In genomic region chr6:143498764-143499163, GRCm38 (mm10) we compare ENCODE assay signal across 12 mouse cellular contexts.
A peak's percentile ranks its signal among the peaks of the same experiment; 100 is the strongest.
DNase-seq lines count a peak whose midpoint lies in the region; ATAC-seq lines count a peak whose summit lies in the region.
"Had no signal": no experiment of that assay in that cellular context is flagged by ENCODE, and none has a peak within 500 bp of the region (broad histone marks: within the 10 kb centered on the region; RNA-seq: fewer than 3 reads in every experiment).

No protein-coding gene starts in this region.

- H3K4me2 ChIP-seq in heart, embryonic 12.5 days: peak overlapping the region; percentile 16; the same call in 1 of the 2 replicates
- H3K4me2 ChIP-seq in midbrain, embryonic 16.5 days (ENCODE audit: low read length): 0 out of 2 replicates have a peak overlapping the region, but pooled peaks have one; percentile 0
- H3K4me2 ChIP-seq in midbrain, embryonic 11.5 days: no peak overlapping the region
- peak overlapping the region; percentile 38 for H3K4me2 ChIP-seq in neural tube, embryonic 15.5 days

- H3K9me3 ChIP-seq in heart, embryonic 12.5 days (replicated peaks): no peaks in the 10 kb centered on the region
- H3K9me3 ChIP-seq in midbrain, embryonic 16.5 days (replicated peaks; ENCODE audit: control insufficient read depth, low read length, poor library complexity, severe bottlenecking): no peaks in the 10 kb centered on the region
- H3K9me3 ChIP-seq in midbrain, embryonic 11.5 days (ENCODE audit: control insufficient read depth, low read length): no peaks in the 10 kb centered on the region
- H3K9me3 ChIP-seq in neural tube, embryonic 15.5 days (replicated peaks): no peaks in the 10 kb centered on the region

- H3K4me3 ChIP-seq in heart, embryonic 12.5 days: no peak overlapping the region
- H3K4me3 ChIP-seq in midbrain, embryonic 16.5 days (ENCODE audit: low read depth, low read length): no peak overlapping the region
- no peak overlapping the region for H3K4me3 ChIP-seq in midbrain, embryonic 11.5 days (ENCODE audit: low read depth, low read length)
- H3K4me3 ChIP-seq in neural tube, embryonic 15.5 days (replicated peaks): no peak overlapping the region
- H3K4me3 ChIP-seq: heart, adult 2 months; myocyte had no signal

- WGBS in heart, embryonic 12.5 days: 68% methylated on average over 14 of the region's 14 CpGs
- WGBS in midbrain, embryonic 16.5 days: 66% methylated on average over 14 of the region's 14 CpGs
- WGBS in midbrain, embryonic 11.5 days: 87% methylated on average over 14 of the region's 14 CpGs
- 44% methylated on average over 14 of the region's 14 CpGs for WGBS in neural tube, embryonic 15.5 days

- no peak for ATAC-seq in heart, embryonic 12.5 days (ENCODE audit: insufficient number of reproducible peaks, low FRiP score)
- ATAC-seq in midbrain, embryonic 16.5 days: no peak
- ATAC-seq in midbrain, embryonic 11.5 days (ENCODE audit: low FRiP score): no peak
- peak; percentile 41; the same call in 1 of the 2 replicates for ATAC-seq in neural tube, embryonic 15.5 days (ENCODE audit: low FRiP score)
- ATAC-seq: inflammation-experienced regulatory T-cells, adult 6 months had no signal

- H3K4me1 ChIP-seq in heart, embryonic 12.5 days (replicated peaks): peaks cover 8% of the 10 kb centered on the region
- H3K4me1 ChIP-seq in midbrain, embryonic 16.5 days (ENCODE audit: control insufficient read depth, insufficient read depth, low read length): no peaks in the 10 kb centered on the region
- H3K4me1 ChIP-seq in midbrain, embryonic 11.5 days (ENCODE audit: control insufficient read depth, insufficient read depth, low read length): no peaks in the 10 kb centered on the region
- H3K4me1 ChIP-seq in neural tube, embryonic 15.5 days: peaks cover 17% of the 10 kb centered on the region

- no peaks in the 10 kb centered on the region for H3K36me3 ChIP-seq in heart, embryonic 12.5 days
- H3K36me3 ChIP-seq in midbrain, embryonic 16.5 days (ENCODE audit: control insufficient read depth, insufficient read depth, low read length): no peaks in the 10 kb centered on the region
- H3K36me3 ChIP-seq in midbrain, embryonic 11.5 days (ENCODE audit: control insufficient read depth, insufficient read depth, low read length): no peaks in the 10 kb centered on the region
- no peaks in the 10 kb centered on the region for H3K36me3 ChIP-seq in neural tube, embryonic 15.5 days

- no peak overlapping the region for H3K27ac ChIP-seq in heart, embryonic 12.5 days (ENCODE audit: poor library complexity, severe bottlenecking)
- H3K27ac ChIP-seq in midbrain, embryonic 16.5 days (ENCODE audit: low read length): no peak overlapping the region
- H3K27ac ChIP-seq in midbrain, embryonic 11.5 days (ENCODE audit: low read depth, low read length): no peak overlapping the region
- H3K27ac ChIP-seq in neural tube, embryonic 15.5 days (replicated peaks): no peak overlapping the region
- H3K27ac ChIP-seq: heart, adult 2 months had no signal

- no peaks in the 10 kb centered on the region for H3K27me3 ChIP-seq in heart, embryonic 12.5 days (replicated peaks)
- H3K27me3 ChIP-seq in midbrain, embryonic 16.5 days (ENCODE audit: control insufficient read depth, insufficient read depth, low read depth, low read length): no peaks in the 10 kb centered on the region
- no peaks in the 10 kb centered on the region for H3K27me3 ChIP-seq in midbrain, embryonic 11.5 days (ENCODE audit: control insufficient read depth, insufficient read depth, low read length)
- H3K27me3 ChIP-seq in neural tube, embryonic 15.5 days (replicated peaks): no peaks in the 10 kb centered on the region

- no peak overlapping the region for H3K9ac ChIP-seq in heart, embryonic 12.5 days
- H3K9ac ChIP-seq in midbrain, embryonic 16.5 days (ENCODE audit: low read depth, low read length): no peak overlapping the region
- H3K9ac ChIP-seq in midbrain, embryonic 11.5 days (ENCODE audit: low read length): no peak overlapping the region
- H3K9ac ChIP-seq in neural tube, embryonic 15.5 days (replicated peaks): no peak overlapping the region

- no peak for DNase-seq in heart, postnatal 10 days
- DNase-seq in midbrain, embryonic 11.5 days (ENCODE audit: low spot score, missing footprints): no peak
- DNase-seq in forelimb bud, embryonic 11.5 days (ENCODE audit: low read depth, low spot score): peak; percentile 46
- DNase-seq in gastrocnemius, postnatal 25 days: no peak
- DNase-seq: cerebellum, adult 2 months; heart, adult 2 months; kidney, adult 9 months had no signal

- intact Hi-C loops in heart, postnatal 10 days (cut with DNase I): no loop called here
